Mouse (Mus musculus) lung, postnatal 4 days (tissue): ENCODE results near the gene Kcnip1.

Experiments
- DNase-seq, 2 experiments: peaks; one replicate each; pipeline ENCODE4 v3.0.0; 2021

Kcnip1 gene

GRCm38 (mm10) chr11:33655221-33655620 is 337.7 kb downstream of the Kcnip1 start:
- DNase-seq, result no peak

- DNase-seq, result no peak
Observed at GRCm38 (mm10) chr11:33654485-33654884, 338.5 kb downstream of the Kcnip1 start.

- no peak for DNase-seq
Observed at GRCm38 (mm10) chr11:33649358-33649757, 343.6 kb downstream of the Kcnip1 start.

GRCm38 (mm10) chr11:33637107-33637506 is 355.8 kb downstream of the Kcnip1 start:
- DNase-seq, result no peak

GRCm38 (mm10) chr11:33627136-33627742 is 365.7 kb downstream of the Kcnip1 start:
- DNase-seq, result no peak

GRCm38 (mm10) chr11:33614218-33614617 is 378.7 kb downstream of the Kcnip1 start:
- peak; percentile 70 to 79 for DNase-seq

- no peak for DNase-seq
Observed at GRCm38 (mm10) chr11:33607784-33608183, 385.2 kb downstream of the Kcnip1 start.

GRCm38 (mm10) chr11:33603174-33603573 is 389.8 kb downstream of the Kcnip1 start:
- no peak for DNase-seq

- no peak for DNase-seq
Observed at GRCm38 (mm10) chr11:33598986-33599385, 394.0 kb downstream of the Kcnip1 start, which contains the start of gene D130052B06Rik. D130052B06Rik (plus strand) TSS chr11:33599302.

GRCm38 (mm10) chr11:33596655-33597054 is 396.3 kb downstream of the Kcnip1 start:
- DNase-seq, result no peak

- no peak for DNase-seq
Observed at GRCm38 (mm10) chr11:33592826-33593225, 400.1 kb downstream of the Kcnip1 start.

GRCm38 (mm10) chr11:33590771-33591170 is 402.2 kb downstream of the Kcnip1 start:
- DNase-seq, result no peak

- DNase-seq, result no peak
Observed at GRCm38 (mm10) chr11:33586614-33587013, 406.3 kb downstream of the Kcnip1 start.

- DNase-seq, result peak in 1 of 2 experiments; percentile 40
Observed at GRCm38 (mm10) chr11:33579621-33580020, 413.3 kb downstream of the Kcnip1 start.
